Mouse (Mus musculus): ENCODE measurements around the gene Dtx3l. TPM values are rescaled to one million over a fixed set of nuclear protein-coding genes. Genes with fewer than 3 reads are reported as not detected.

The Dtx3l gene
- polyA plus RNA-seq, 1 experiment from 2014 or later = 7.7 TPM

GRCm38 (mm10) chr16:35921676-35922235 lies 17.2 kb downstream of the Dtx3l start:
- no peak overlapping the region for H3K9ac ChIP-seq (replicated peaks; ENCODE audit: low read depth, low read length)
- H3K36me3 ChIP-seq (ENCODE audit: control insufficient read depth, insufficient read depth, low read length) = no peaks in the 10 kb centered on the region
- no peaks in the 10 kb centered on the region for H3K27me3 ChIP-seq (ENCODE audit: control insufficient read depth, insufficient read depth, low read length)
- no peak overlapping the region for H3K4me2 ChIP-seq (replicated peaks; ENCODE audit: low read depth, low read length)
- 74% methylated on average over 2 of the region's 2 CpGs for WGBS
- ATAC-seq (ENCODE audit: insufficient number of reproducible peaks, insufficient read depth, low FRiP score, low read depth) = no peak
- H3K4me1 ChIP-seq (ENCODE audit: control insufficient read depth, insufficient read depth, low read length) = no peaks in the 10 kb centered on the region
- H3K4me3 ChIP-seq (ENCODE audit: low read depth, low read length) = no peak overlapping the region
- no peak overlapping the region for H3K27ac ChIP-seq (ENCODE audit: low read length)
- H3K9me3 ChIP-seq (ENCODE audit: control insufficient read depth, low read depth, low read length) = no peaks in the 10 kb centered on the region

- Histone ChIP-seq H3K27ac (ENCODE audit: low read length) (no peak overlapping the region), H3K36me3 (ENCODE audit: control insufficient read depth, insufficient read depth, low read length) (no peaks in the 10 kb centered on the region), H3K4me1 (ENCODE audit: control insufficient read depth, insufficient read depth, low read length) (no peaks in the 10 kb centered on the region), H3K27me3 (ENCODE audit: control insufficient read depth, insufficient read depth, low read length) (no peaks in the 10 kb centered on the region), H3K4me2 (replicated peaks; ENCODE audit: low read depth, low read length) (no peak overlapping the region), H3K9me3 (ENCODE audit: control insufficient read depth, low read depth, low read length) (no peaks in the 10 kb centered on the region), H3K9ac (replicated peaks; ENCODE audit: low read depth, low read length) (no peak overlapping the region), H3K4me3 (ENCODE audit: low read depth, low read length) (no peak overlapping the region)
- ATAC-seq (ENCODE audit: insufficient number of reproducible peaks, insufficient read depth, low FRiP score, low read depth) = no peak
- WGBS = 81% methylated on average over 6 of the region's 6 CpGs
Measured at GRCm38 (mm10) chr16:35918721-35919543, 20.0 kb downstream of the Dtx3l start.

GRCm38 (mm10) chr16:35914301-35914700 lies 24.6 kb downstream of the Dtx3l start:
- H3K27ac ChIP-seq (ENCODE audit: low read length) = no peak overlapping the region
- no peaks in the 10 kb centered on the region for H3K4me1 ChIP-seq (ENCODE audit: control insufficient read depth, insufficient read depth, low read length)
- no peak overlapping the region for H3K4me3 ChIP-seq (ENCODE audit: low read depth, low read length)
- H3K9me3 ChIP-seq (ENCODE audit: control insufficient read depth, low read depth, low read length) = no peaks in the 10 kb centered on the region
- H3K36me3 ChIP-seq (ENCODE audit: control insufficient read depth, insufficient read depth, low read length) = no peaks in the 10 kb centered on the region
- no peak overlapping the region for H3K4me2 ChIP-seq (replicated peaks; ENCODE audit: low read depth, low read length)
- no peaks in the 10 kb centered on the region for H3K27me3 ChIP-seq (ENCODE audit: control insufficient read depth, insufficient read depth, low read length)
- H3K9ac ChIP-seq (replicated peaks; ENCODE audit: low read depth, low read length) = no peak overlapping the region
- ATAC-seq (ENCODE audit: insufficient number of reproducible peaks, insufficient read depth, low FRiP score, low read depth) = 0 out of 2 replicates have a peak, but pooled peaks have one; percentile 33
- WGBS = 61% methylated on average over 5 of the region's 5 CpGs

DNA sequence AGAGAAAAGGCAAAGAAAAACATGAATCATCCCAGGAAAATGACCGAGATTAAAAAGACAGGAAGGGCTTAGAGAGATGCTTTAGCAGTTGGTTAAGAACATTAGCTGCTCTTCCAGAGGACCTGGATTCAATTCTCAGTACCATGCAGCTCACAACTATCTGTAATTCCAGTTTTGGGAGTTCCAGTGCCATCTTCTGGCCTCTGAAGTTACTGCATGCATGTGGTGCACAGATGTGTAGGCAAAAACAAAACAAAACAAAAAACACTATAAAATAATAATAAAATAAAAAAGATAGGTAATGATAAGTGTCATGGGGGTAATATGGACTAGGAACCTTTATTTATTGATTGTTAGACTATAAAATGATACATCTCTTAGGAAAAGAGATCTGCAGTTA lies 25.4 kb downstream of the Dtx3l start:
- Histone ChIP-seq H3K4me3 (ENCODE audit: low read depth, low read length) (no peak overlapping the region), H3K4me1 (ENCODE audit: control insufficient read depth, insufficient read depth, low read length) (no peaks in the 10 kb centered on the region), H3K36me3 (ENCODE audit: control insufficient read depth, insufficient read depth, low read length) (no peaks in the 10 kb centered on the region), H3K4me2 (replicated peaks; ENCODE audit: low read depth, low read length) (no peak overlapping the region), H3K27me3 (ENCODE audit: control insufficient read depth, insufficient read depth, low read length) (no peaks in the 10 kb centered on the region), H3K9me3 (ENCODE audit: control insufficient read depth, low read depth, low read length) (no peaks in the 10 kb centered on the region), H3K9ac (replicated peaks; ENCODE audit: low read depth, low read length) (no peak overlapping the region), H3K27ac (ENCODE audit: low read length) (no peak overlapping the region)
- no peak for ATAC-seq (ENCODE audit: insufficient number of reproducible peaks, insufficient read depth, low FRiP score, low read depth)
- 80% methylated on average over 1 of the region's 1 CpGs for WGBS

DNA sequence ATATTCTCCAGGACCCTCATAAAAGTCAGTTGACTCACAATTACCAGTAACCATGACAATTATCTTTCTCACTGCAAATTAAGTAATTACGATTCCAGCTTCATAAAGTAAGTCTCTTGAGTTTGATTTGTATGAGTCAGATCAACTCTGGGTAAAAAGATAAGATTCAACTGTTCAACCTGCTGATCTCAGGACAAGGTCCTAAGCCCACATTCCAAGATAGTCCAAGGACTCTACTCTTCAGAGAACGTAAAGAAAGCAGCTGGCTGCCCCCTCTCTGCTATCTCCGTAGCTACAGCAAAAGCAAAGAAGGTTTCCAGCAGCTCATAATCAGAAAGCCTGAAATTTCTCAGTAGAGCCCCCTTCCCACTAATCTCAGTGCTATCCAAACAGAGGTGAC lies 27.5 kb downstream of the Dtx3l start:
- H3K4me1 ChIP-seq (ENCODE audit: control insufficient read depth, insufficient read depth, low read length) = no peaks in the 10 kb centered on the region
- no peaks in the 10 kb centered on the region for H3K9me3 ChIP-seq (ENCODE audit: control insufficient read depth, low read depth, low read length)
- no peak overlapping the region for H3K9ac ChIP-seq (replicated peaks; ENCODE audit: low read depth, low read length)
- no peaks in the 10 kb centered on the region for H3K36me3 ChIP-seq (ENCODE audit: control insufficient read depth, insufficient read depth, low read length)
- no peaks in the 10 kb centered on the region for H3K27me3 ChIP-seq (ENCODE audit: control insufficient read depth, insufficient read depth, low read length)
- no peak overlapping the region for H3K4me3 ChIP-seq (ENCODE audit: low read depth, low read length)
- 74% methylated on average over 3 of the region's 3 CpGs for WGBS
- no peak for ATAC-seq (ENCODE audit: insufficient number of reproducible peaks, insufficient read depth, low FRiP score, low read depth)
- H3K27ac ChIP-seq (ENCODE audit: low read length) = no peak overlapping the region
- H3K4me2 ChIP-seq (replicated peaks; ENCODE audit: low read depth, low read length) = no peak overlapping the region

DNA sequence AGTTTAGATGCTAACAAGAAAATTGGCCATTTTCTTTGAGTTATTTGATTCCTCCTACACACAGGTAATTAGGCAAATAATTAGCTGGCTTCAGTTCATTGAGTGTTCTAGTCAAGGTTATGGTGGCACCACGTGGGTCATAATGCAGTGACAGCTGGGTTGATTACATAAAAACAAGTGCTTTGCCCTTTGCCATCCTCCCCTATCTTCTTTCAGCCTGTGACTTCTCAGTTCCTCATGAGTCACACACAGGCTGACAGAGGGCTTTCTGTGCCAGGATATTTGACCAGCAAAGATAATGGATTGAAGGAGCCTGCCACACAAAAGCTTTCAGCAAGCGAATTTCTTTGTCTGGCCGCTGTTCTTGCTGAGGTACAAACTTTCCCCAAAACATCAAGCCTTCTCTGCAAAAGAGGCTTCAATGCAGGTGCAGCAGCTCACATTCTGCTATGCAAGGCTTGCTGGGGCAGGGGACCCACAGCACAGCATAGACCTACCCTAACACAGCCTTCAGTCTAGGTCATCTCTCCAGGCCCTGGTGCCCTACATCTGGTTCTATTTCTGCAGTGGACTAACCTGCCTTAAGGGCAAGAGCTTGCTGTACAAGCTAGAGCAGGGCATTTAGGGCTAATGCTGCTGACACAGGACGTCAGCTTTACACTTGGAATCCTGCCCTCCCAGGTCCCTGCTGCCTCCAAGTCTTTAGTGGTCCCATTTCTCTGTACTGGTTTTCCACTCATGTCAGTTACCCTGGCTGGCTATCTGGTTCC lies 31.3 kb downstream of the Dtx3l start:
- no peak overlapping the region for H3K4me3 ChIP-seq (ENCODE audit: low read depth, low read length)
- H3K27me3 ChIP-seq (ENCODE audit: control insufficient read depth, insufficient read depth, low read length) = no peaks in the 10 kb centered on the region
- no peak for ATAC-seq (ENCODE audit: insufficient number of reproducible peaks, insufficient read depth, low FRiP score, low read depth)
- 48% methylated on average over 4 of the region's 4 CpGs for whole genome bisulfite sequencing
- H3K4me1 ChIP-seq (ENCODE audit: control insufficient read depth, insufficient read depth, low read length) = no peaks in the 10 kb centered on the region
- no peak overlapping the region for H3K9ac ChIP-seq (replicated peaks; ENCODE audit: low read depth, low read length)
- H3K9me3 ChIP-seq (ENCODE audit: control insufficient read depth, low read depth, low read length) = no peaks in the 10 kb centered on the region
- no peak overlapping the region for H3K4me2 ChIP-seq (replicated peaks; ENCODE audit: low read depth, low read length)
- no peak overlapping the region for H3K27ac ChIP-seq (ENCODE audit: low read length)
- no peaks in the 10 kb centered on the region for H3K36me3 ChIP-seq (ENCODE audit: control insufficient read depth, insufficient read depth, low read length)

GRCm38 (mm10) chr16:35906887-35907286 lies 32.1 kb downstream of the Dtx3l start:
- Histone ChIP-seq H3K4me2 (replicated peaks; ENCODE audit: low read depth, low read length) (no peak overlapping the region), H3K9ac (replicated peaks; ENCODE audit: low read depth, low read length) (no peak overlapping the region), H3K4me1 (ENCODE audit: control insufficient read depth, insufficient read depth, low read length) (no peaks in the 10 kb centered on the region), H3K27me3 (ENCODE audit: control insufficient read depth, insufficient read depth, low read length) (no peaks in the 10 kb centered on the region), H3K27ac (ENCODE audit: low read length) (no peak overlapping the region), H3K9me3 (ENCODE audit: control insufficient read depth, low read depth, low read length) (no peaks in the 10 kb centered on the region), H3K36me3 (ENCODE audit: control insufficient read depth, insufficient read depth, low read length) (no peaks in the 10 kb centered on the region), H3K4me3 (ENCODE audit: low read depth, low read length) (no peak overlapping the region)
- 69% methylated on average over 7 of the region's 7 CpGs for WGBS
- ATAC-seq (ENCODE audit: insufficient number of reproducible peaks, insufficient read depth, low FRiP score, low read depth) = no peak

- no peaks in the 10 kb centered on the region for H3K27me3 ChIP-seq (ENCODE audit: control insufficient read depth, insufficient read depth, low read length)
- H3K4me1 ChIP-seq (ENCODE audit: control insufficient read depth, insufficient read depth, low read length) = no peaks in the 10 kb centered on the region
- no peaks in the 10 kb centered on the region for H3K36me3 ChIP-seq (ENCODE audit: control insufficient read depth, insufficient read depth, low read length)
- WGBS = 74% methylated on average over 6 of the region's 6 CpGs
- ATAC-seq (ENCODE audit: insufficient number of reproducible peaks, insufficient read depth, low FRiP score, low read depth) = no peak
- no peaks in the 10 kb centered on the region for H3K9me3 ChIP-seq (ENCODE audit: control insufficient read depth, low read depth, low read length)
- no peak overlapping the region for H3K9ac ChIP-seq (replicated peaks; ENCODE audit: low read depth, low read length)
- H3K4me2 ChIP-seq (replicated peaks; ENCODE audit: low read depth, low read length) = no peak overlapping the region
- no peak overlapping the region for H3K27ac ChIP-seq (ENCODE audit: low read length)
- no peak overlapping the region for H3K4me3 ChIP-seq (ENCODE audit: low read depth, low read length)
Measured at GRCm38 (mm10) chr16:35905819-35906485, 33.0 kb downstream of the Dtx3l start.

Data from stomach, embryonic 14.5 days (tissue).